Mouse (Mus musculus): ENCODE measurements around the gene Nlrc3. TPM values are rescaled to one million over a fixed set of nuclear protein-coding genes. Genes with fewer than 3 reads are reported as not detected.
"Not testable (repeated sequence)": the region's sequence is repeated elsewhere in the genome, so short reads cannot be mapped to it uniquely, and the experiment has no call there.

Nlrc3 gene
- polyA plus RNA-seq, 1 experiment from 2014 or later = 1.5 TPM

GRCm38 (mm10) chr16:3976712-3977111 lies 280 bp upstream of the Nlrc3 start:
- no peak overlapping the region for H3K4me3 ChIP-seq
- 0 out of 2 replicates have a peak, but pooled peaks have one; percentile 16 for ATAC-seq (ENCODE audit: extremely low read depth, insufficient number of reproducible peaks, low FRiP score, low TSS enrichment)
- H3K4me2 ChIP-seq = no peak overlapping the region
- H3K36me3 ChIP-seq = peaks cover 41% of the 10 kb centered on the region
- no peaks in the 10 kb centered on the region for H3K9me3 ChIP-seq
- no peak overlapping the region for H3K27ac ChIP-seq (replicated peaks)
- 24% methylated on average over 3 of the region's 3 CpGs for WGBS
- no peak overlapping the region for H3K9ac ChIP-seq
- no peaks in the 10 kb centered on the region for H3K27me3 ChIP-seq (replicated peaks)
- peaks cover 11% of the 10 kb centered on the region for H3K4me1 ChIP-seq

DNA sequence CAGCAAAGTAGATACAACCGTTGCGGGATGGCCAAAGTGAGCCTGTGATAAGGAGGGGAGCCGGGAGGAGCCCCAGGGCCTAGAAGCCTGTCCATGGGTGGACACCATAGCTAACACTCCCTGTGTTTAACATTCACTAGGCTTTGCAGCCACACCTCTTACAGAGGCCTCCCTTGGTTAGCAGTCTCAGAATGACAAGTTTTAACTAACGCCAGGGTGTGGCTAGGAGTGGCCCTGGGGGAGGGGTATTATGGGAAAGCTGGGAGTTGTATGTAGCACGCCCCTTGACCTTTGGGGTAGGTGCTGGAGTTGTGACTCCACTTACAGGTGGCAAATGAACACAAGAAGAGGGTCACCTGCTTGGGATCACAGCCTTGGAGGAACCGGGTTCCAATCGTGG lies 774 bp downstream of the Nlrc3 start:
- ATAC-seq (ENCODE audit: extremely low read depth, insufficient number of reproducible peaks, low FRiP score, low TSS enrichment) = no peak
- peaks cover 30% of the 10 kb centered on the region for H3K36me3 ChIP-seq
- H3K27ac ChIP-seq (replicated peaks) = no peak overlapping the region
- peaks cover 11% of the 10 kb centered on the region for H3K4me1 ChIP-seq
- 76% methylated on average over 7 of the region's 7 CpGs for WGBS
- H3K27me3 ChIP-seq (replicated peaks) = no peaks in the 10 kb centered on the region
- H3K9ac ChIP-seq = no peak overlapping the region
- H3K9me3 ChIP-seq = no peaks in the 10 kb centered on the region
- H3K4me3 ChIP-seq = no peak overlapping the region
- no peak overlapping the region for H3K4me2 ChIP-seq

GRCm38 (mm10) chr16:3974456-3974855 lies 2.0 kb downstream of the Nlrc3 start:
- not testable (repeated sequence) for H3K9ac ChIP-seq; ATAC-seq (ENCODE audit: extremely low read depth, insufficient number of reproducible peaks, low FRiP score, low TSS enrichment); H3K9me3 ChIP-seq; H3K27ac ChIP-seq (replicated peaks); H3K4me2 ChIP-seq; H3K4me3 ChIP-seq; H3K27me3 ChIP-seq (replicated peaks)
- H3K36me3 ChIP-seq = peaks cover 18% of the 10 kb centered on the region
- peaks cover 11% of the 10 kb centered on the region for H3K4me1 ChIP-seq
- WGBS = 88% methylated on average over 19 of the region's 19 CpGs

GRCm38 (mm10) chr16:3965534-3965933 lies 10.9 kb downstream of the Nlrc3 start:
- Histone ChIP-seq H3K4me2 (no peak overlapping the region), H3K27me3 (replicated peaks) (no peaks in the 10 kb centered on the region), H3K27ac (replicated peaks) (no peak overlapping the region), H3K36me3 (no peaks in the 10 kb centered on the region), H3K4me3 (no peak overlapping the region), H3K9ac (no peak overlapping the region), H3K9me3 (no peaks in the 10 kb centered on the region), H3K4me1 (no peaks in the 10 kb centered on the region)
- ATAC-seq (ENCODE audit: extremely low read depth, insufficient number of reproducible peaks, low FRiP score, low TSS enrichment) = no peak
- WGBS = 69% methylated on average over 3 of the region's 3 CpGs

DNA sequence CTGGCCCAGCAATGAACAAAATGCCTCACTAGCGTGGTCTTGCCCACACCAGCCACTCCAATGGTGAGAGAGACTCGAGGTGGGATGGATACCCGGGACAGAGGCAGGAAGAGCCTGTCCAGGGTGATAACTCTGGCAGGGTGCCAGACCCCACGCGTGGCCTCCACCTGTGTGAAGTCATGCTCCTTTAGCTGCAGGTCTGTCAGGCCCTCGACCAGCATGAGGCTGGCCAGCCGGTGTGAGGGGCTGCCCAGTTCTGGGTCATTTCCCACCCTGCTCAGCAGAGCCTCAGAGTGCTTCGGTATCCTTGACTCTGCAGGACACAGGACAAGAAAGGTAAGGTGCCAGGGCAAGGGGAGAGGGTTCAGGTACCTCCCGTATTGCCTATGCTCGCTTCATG lies 11.4 kb downstream of the Nlrc3 start:
- Histone ChIP-seq H3K4me2 (no peak overlapping the region), H3K36me3 (no peaks in the 10 kb centered on the region), H3K4me1 (no peaks in the 10 kb centered on the region), H3K27ac (replicated peaks) (no peak overlapping the region), H3K27me3 (replicated peaks) (no peaks in the 10 kb centered on the region), H3K9me3 (no peaks in the 10 kb centered on the region), H3K9ac (no peak overlapping the region), H3K4me3 (no peak overlapping the region)
- WGBS = 65% methylated on average over 10 of the region's 10 CpGs
- no peak for ATAC-seq (ENCODE audit: extremely low read depth, insufficient number of reproducible peaks, low FRiP score, low TSS enrichment)

DNA sequence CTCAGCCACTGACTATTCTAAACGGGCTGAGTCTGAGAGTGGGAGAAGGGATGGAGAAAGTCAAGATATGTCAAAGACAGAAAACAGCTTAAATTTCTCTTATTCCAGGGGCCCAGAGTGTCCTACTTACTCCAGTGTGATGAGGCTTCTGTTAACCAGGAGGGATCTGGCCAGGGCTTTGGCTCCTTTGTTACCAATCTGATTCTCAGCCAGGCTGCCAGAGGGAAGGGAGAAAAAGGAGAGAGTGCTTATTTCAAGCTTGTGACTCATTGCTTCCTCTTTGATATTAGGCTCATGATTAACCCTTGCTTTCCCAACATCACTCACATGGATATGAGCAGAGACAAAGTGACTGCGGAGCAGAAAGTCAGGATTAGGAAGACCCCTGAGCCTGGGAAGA lies 17.2 kb downstream of the Nlrc3 start:
- peaks cover 10% of the 10 kb centered on the region for H3K4me1 ChIP-seq
- H3K4me3 ChIP-seq = peak overlapping the region; percentile 25
- H3K36me3 ChIP-seq = no peaks in the 10 kb centered on the region
- ATAC-seq (ENCODE audit: extremely low read depth, insufficient number of reproducible peaks, low FRiP score, low TSS enrichment) = no peak
- H3K4me2 ChIP-seq = peak overlapping the region; percentile 38
- no peaks in the 10 kb centered on the region for H3K27me3 ChIP-seq (replicated peaks)
- no peaks in the 10 kb centered on the region for H3K9me3 ChIP-seq
- no peak overlapping the region for H3K9ac ChIP-seq
- WGBS = 48% methylated on average over 2 of the region's 2 CpGs
- H3K27ac ChIP-seq (replicated peaks) = peak overlapping the region; percentile 25; the same call in 1 of the 2 replicates

DNA sequence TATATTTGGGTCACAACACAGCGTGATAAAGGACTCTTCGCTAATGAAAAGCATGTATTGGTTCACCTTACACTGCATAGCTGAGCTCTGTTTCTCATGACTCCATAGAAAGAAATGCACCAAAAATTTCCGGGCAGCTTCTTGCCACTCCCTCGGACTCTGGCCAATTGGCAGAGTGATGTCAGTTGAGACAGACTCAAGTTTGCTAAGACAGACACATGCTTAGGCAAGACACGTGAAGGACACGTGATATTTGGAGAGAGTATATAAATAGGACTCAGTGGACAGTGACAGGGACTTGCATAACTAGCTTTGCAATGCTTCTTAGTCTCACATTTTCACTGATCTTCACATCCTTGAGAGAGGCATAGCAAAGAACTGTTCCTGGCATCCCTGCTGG lies 20.1 kb downstream of the Nlrc3 start:
- no peaks in the 10 kb centered on the region for H3K9me3 ChIP-seq
- H3K36me3 ChIP-seq = no peaks in the 10 kb centered on the region
- no peak for ATAC-seq (ENCODE audit: extremely low read depth, insufficient number of reproducible peaks, low FRiP score, low TSS enrichment)
- no peak overlapping the region for H3K9ac ChIP-seq
- H3K27ac ChIP-seq (replicated peaks) = no peak overlapping the region
- no peaks in the 10 kb centered on the region for H3K27me3 ChIP-seq (replicated peaks)
- WGBS = 71% methylated on average over 6 of the region's 6 CpGs
- no peak overlapping the region for H3K4me3 ChIP-seq
- H3K4me1 ChIP-seq = peaks cover 10% of the 10 kb centered on the region
- H3K4me2 ChIP-seq = no peak overlapping the region

DNA sequence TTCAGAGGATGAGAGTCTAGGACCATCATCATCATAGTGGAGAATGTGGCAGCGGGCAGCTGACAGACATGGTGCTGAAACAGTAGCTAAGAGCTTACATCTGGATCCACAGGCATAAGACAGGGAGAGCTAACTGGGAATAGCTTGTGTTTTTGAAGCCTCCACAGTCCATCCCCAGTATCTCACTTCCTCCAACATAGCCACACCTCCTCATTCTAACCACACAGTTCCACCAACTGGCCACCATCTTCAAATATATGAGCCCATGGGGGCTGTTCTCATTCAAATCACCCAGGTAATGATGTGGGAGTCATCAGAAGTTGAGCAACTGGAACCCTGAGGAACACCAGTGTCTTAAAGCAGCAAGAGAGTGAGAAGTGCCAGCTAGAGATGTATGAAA lies 25.3 kb downstream of the Nlrc3 start:
- H3K27ac ChIP-seq (replicated peaks) = no peak overlapping the region
- no peaks in the 10 kb centered on the region for H3K27me3 ChIP-seq (replicated peaks)
- no peak overlapping the region for H3K4me2 ChIP-seq
- 77% methylated on average over 1 of the region's 1 CpGs for WGBS
- H3K4me1 ChIP-seq = no peaks in the 10 kb centered on the region
- H3K9me3 ChIP-seq = no peaks in the 10 kb centered on the region
- H3K36me3 ChIP-seq = no peaks in the 10 kb centered on the region
- no peak overlapping the region for H3K9ac ChIP-seq
- no peak overlapping the region for H3K4me3 ChIP-seq
- no peak for ATAC-seq (ENCODE audit: extremely low read depth, insufficient number of reproducible peaks, low FRiP score, low TSS enrichment)

GRCm38 (mm10) chr16:3934701-3935100 lies 41.7 kb downstream of the Nlrc3 start:
- Histone ChIP-seq H3K4me3 (no peak overlapping the region), H3K27ac (replicated peaks) (no peak overlapping the region), H3K36me3 (peaks cover 89% of the 10 kb centered on the region), H3K9ac (no peak overlapping the region), H3K9me3 (no peaks in the 10 kb centered on the region), H3K4me2 (no peak overlapping the region), H3K27me3 (replicated peaks) (no peaks in the 10 kb centered on the region), H3K4me1 (no peaks in the 10 kb centered on the region)
- WGBS = 75% methylated on average over 4 of the region's 4 CpGs
- ATAC-seq (ENCODE audit: extremely low read depth, insufficient number of reproducible peaks, low FRiP score, low TSS enrichment) = no peak

GRCm38 (mm10) chr16:3934091-3934490 lies 42.3 kb downstream of the Nlrc3 start:
- ATAC-seq (ENCODE audit: extremely low read depth, insufficient number of reproducible peaks, low FRiP score, low TSS enrichment) = no peak
- no peaks in the 10 kb centered on the region for H3K9me3 ChIP-seq
- H3K27ac ChIP-seq (replicated peaks) = no peak overlapping the region
- peaks cover 91% of the 10 kb centered on the region for H3K36me3 ChIP-seq
- H3K4me2 ChIP-seq = no peak overlapping the region
- no peaks in the 10 kb centered on the region for H3K4me1 ChIP-seq
- no peaks in the 10 kb centered on the region for H3K27me3 ChIP-seq (replicated peaks)
- 84% methylated on average over 1 of the region's 1 CpGs for WGBS
- H3K9ac ChIP-seq = no peak overlapping the region
- H3K4me3 ChIP-seq = no peak overlapping the region

- H3K36me3 ChIP-seq = peaks cover 89% of the 10 kb centered on the region
- no peaks in the 10 kb centered on the region for H3K9me3 ChIP-seq
- ATAC-seq (ENCODE audit: extremely low read depth, insufficient number of reproducible peaks, low FRiP score, low TSS enrichment) = no peak
- H3K27ac ChIP-seq (replicated peaks) = no peak overlapping the region
- no peak overlapping the region for H3K4me3 ChIP-seq
- no peaks in the 10 kb centered on the region for H3K4me1 ChIP-seq
- H3K4me2 ChIP-seq = no peak overlapping the region
- 87% methylated on average over 6 of the region's 6 CpGs for WGBS
- H3K9ac ChIP-seq = no peak overlapping the region
- no peaks in the 10 kb centered on the region for H3K27me3 ChIP-seq (replicated peaks)
Observed at GRCm38 (mm10) chr16:3933536-3933935, 42.9 kb downstream of the Nlrc3 start.

DNA sequence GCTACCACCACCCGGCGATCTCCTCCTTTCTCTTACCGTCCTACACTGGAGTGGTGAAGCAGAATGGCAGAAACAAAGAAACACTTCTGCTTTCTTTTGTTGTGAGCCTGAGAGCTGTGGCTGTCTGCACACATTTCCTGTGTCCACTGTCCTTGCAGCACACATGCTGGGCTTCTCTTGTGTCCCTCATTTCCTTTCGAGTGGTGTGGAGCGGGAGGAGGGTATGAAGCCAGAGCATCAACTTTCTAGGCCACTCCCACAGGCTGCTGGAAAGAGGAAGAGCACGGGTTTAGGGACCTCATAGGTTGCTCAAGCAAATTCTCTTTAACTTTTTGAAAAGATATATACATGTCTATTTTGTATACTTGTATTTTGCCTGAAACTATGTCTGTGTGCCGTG lies 47.3 kb downstream of the Nlrc3 start:
- H3K4me1 ChIP-seq = no peaks in the 10 kb centered on the region
- no peaks in the 10 kb centered on the region for H3K27me3 ChIP-seq (replicated peaks)
- ATAC-seq (ENCODE audit: extremely low read depth, insufficient number of reproducible peaks, low FRiP score, low TSS enrichment) = no peak
- no peak overlapping the region for H3K4me3 ChIP-seq
- H3K4me2 ChIP-seq = no peak overlapping the region
- 68% methylated on average over 7 of the region's 7 CpGs for WGBS
- no peak overlapping the region for H3K9ac ChIP-seq
- peaks cover 81% of the 10 kb centered on the region for H3K36me3 ChIP-seq
- no peaks in the 10 kb centered on the region for H3K9me3 ChIP-seq
- H3K27ac ChIP-seq (replicated peaks) = no peak overlapping the region
